Mouse (Mus musculus) stomach, embryonic 16.5 days (tissue): ENCODE measurements around the gene Bach2. TPM values are rescaled to one million over a fixed set of nuclear protein-coding genes. Genes with fewer than 3 reads are reported as not detected.

Source experiments
- ATAC-seq: fragments of 200-750 bp; cut with Nextera tagmentation; 2 replicates; pipeline ENCODE4 v1.8.0; 2017; ENCODE audit warnings: moderate number of reproducible peaks, moderate TSS enrichment; ENCODE audit not compliant: insufficient read depth, low FRiP score
- H3K27ac ChIP-seq: fragments of 300-500 bp; sonication (generic); 2 replicates; pipeline ENCODE4 v1.5.1; 2014; ENCODE audit warnings: low read length
- H3K27me3 ChIP-seq: fragments of 300-500 bp; sonication (generic); 2 replicates; pipeline ENCODE4 v1.6.1; 2014; ENCODE audit warnings: low read length, control low read depth, mixed read lengths; ENCODE audit not compliant: control insufficient read depth, insufficient read depth
- H3K36me3 ChIP-seq: fragments of 300-500 bp; sonication (generic); 2 replicates; pipeline ENCODE4 v1.6.1; 2014; ENCODE audit warnings: low read length; ENCODE audit not compliant: control insufficient read depth, insufficient read depth
- H3K4me1 ChIP-seq: fragments of 300-500 bp; sonication (generic); 2 replicates; pipeline ENCODE4 v1.6.1; 2014; ENCODE audit warnings: low read length, control low read depth, mixed read lengths; ENCODE audit not compliant: control insufficient read depth, insufficient read depth
- H3K4me2 ChIP-seq: fragments of 300-500 bp; sonication (generic); 2 replicates; pipeline ENCODE4 v1.6.1; 2014; ENCODE audit warnings: low read depth, low read length, mixed read lengths
- H3K4me3 ChIP-seq: fragments of 300-500 bp; sonication (generic); replicated peaks from 2 replicates; pipeline ENCODE4 v1.5.1; 2014; ENCODE audit warnings: mild to moderate bottlenecking, low read length
- H3K9ac ChIP-seq: fragments of 300-500 bp; sonication (generic); 2 replicates; pipeline ENCODE4 v1.6.1; 2014; ENCODE audit warnings: low read length
- H3K9me3 ChIP-seq: fragments of 300-500 bp; sonication (generic); replicated peaks from 2 replicates; pipeline ENCODE4 v1.6.1; 2016; ENCODE audit warnings: low read length, control low read depth; ENCODE audit not compliant: control insufficient read depth
- WGBS: fragments of 180-500 bp; shearing (Covaris S2); extraction: QIAGEN DNeasy Blood & Tissue Kit; methylation state at CpG from one replicate; pipeline ENCODE4 v1.1.7; 2014; 5-methylcytosine and 5-hydroxymethylcytosine counted together
- polyA plus RNA-seq: library from polyadenylated mRNA; unstranded; fragments of >200 nt; fragmentation: Nextera tagmentation; extraction: Ambion mirVana; gene quantifications from 2 replicates; pipeline ENCODE4 v1.2.1, GENCODE M21; 2015

The Bach2 gene
- polyA plus RNA-seq, 1 experiment from 2014 or later = 3.5 TPM

- Histone ChIP-seq H3K4me1 (no peaks in the 10 kb centered on the region), H3K27me3 (no peaks in the 10 kb centered on the region), H3K9me3 (no peaks in the 10 kb centered on the region), H3K4me3 (no peak overlapping the region), H3K27ac (no peak overlapping the region; the same call in 1 of the 2 replicates), H3K4me2 (no peak overlapping the region), H3K36me3 (no peaks in the 10 kb centered on the region), H3K9ac (0 out of 2 replicates have a peak overlapping the region, but pooled peaks have one; percentile 2)
- no peak for ATAC-seq
- WGBS = 55% methylated on average over 10 of the region's 10 CpGs
Observed at GRCm38 (mm10) chr4:32219428-32220128, 19.0 kb upstream of the Bach2 start.

- Histone ChIP-seq H3K27ac (no peak overlapping the region; the same call in 1 of the 2 replicates), H3K9ac (no peak overlapping the region), H3K4me2 (no peak overlapping the region), H3K9me3 (no peaks in the 10 kb centered on the region), H3K36me3 (no peaks in the 10 kb centered on the region), H3K27me3 (no peaks in the 10 kb centered on the region), H3K4me3 (no peak overlapping the region), H3K4me1 (no peaks in the 10 kb centered on the region)
- WGBS = 52% methylated on average over 4 of the region's 4 CpGs
- no peak for ATAC-seq
Observed at GRCm38 (mm10) chr4:32220129-32220491, 18.5 kb upstream of the Bach2 start.

GRCm38 (mm10) chr4:32220961-32221360 lies 17.6 kb upstream of the Bach2 start:
- Histone ChIP-seq H3K9me3 (no peaks in the 10 kb centered on the region), H3K27ac (no peak overlapping the region), H3K4me1 (no peaks in the 10 kb centered on the region), H3K27me3 (no peaks in the 10 kb centered on the region), H3K4me3 (no peak overlapping the region), H3K9ac (no peak overlapping the region), H3K4me2 (no peak overlapping the region), H3K36me3 (no peaks in the 10 kb centered on the region)
- ATAC-seq = no peak
- WGBS = 48% methylated on average over 6 of the region's 6 CpGs

DNA sequence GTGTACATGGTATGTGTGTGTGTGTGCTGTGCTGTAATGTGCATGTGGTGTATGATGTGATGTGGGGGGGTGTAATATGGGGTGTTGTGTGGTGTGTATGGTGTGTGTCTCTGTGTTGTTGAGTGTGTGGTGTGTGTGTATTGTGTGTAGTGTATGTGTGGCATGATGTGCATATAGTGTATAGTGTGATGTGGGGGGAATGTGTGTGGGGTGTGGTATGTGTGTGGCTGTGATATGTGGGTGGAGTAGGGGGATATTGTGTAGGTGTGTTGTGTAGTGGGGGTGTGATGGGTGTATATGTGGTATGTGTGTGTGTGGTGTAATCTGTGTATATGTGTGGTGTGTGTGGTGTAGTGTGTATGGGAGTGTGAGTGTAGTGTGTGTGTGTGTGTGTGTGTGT lies 15.0 kb upstream of the Bach2 start:
- Histone ChIP-seq H3K27me3 (no peaks in the 10 kb centered on the region), H3K9ac (no peak overlapping the region), H3K4me1 (no peaks in the 10 kb centered on the region), H3K36me3 (no peaks in the 10 kb centered on the region), H3K4me2 (no peak overlapping the region), H3K9me3 (no peaks in the 10 kb centered on the region), H3K27ac (no peak overlapping the region), H3K4me3 (no peak overlapping the region)
- no peak for ATAC-seq

GRCm38 (mm10) chr4:32225191-32225590 lies 13.4 kb upstream of the Bach2 start:
- Histone ChIP-seq H3K36me3 (no peaks in the 10 kb centered on the region), H3K4me2 (no peak overlapping the region), H3K9me3 (no peaks in the 10 kb centered on the region), H3K27ac (no peak overlapping the region), H3K4me1 (no peaks in the 10 kb centered on the region), H3K27me3 (no peaks in the 10 kb centered on the region), H3K9ac (no peak overlapping the region), H3K4me3 (no peak overlapping the region)
- WGBS = 90% methylated on average over 2 of the region's 2 CpGs
- no peak for ATAC-seq

DNA sequence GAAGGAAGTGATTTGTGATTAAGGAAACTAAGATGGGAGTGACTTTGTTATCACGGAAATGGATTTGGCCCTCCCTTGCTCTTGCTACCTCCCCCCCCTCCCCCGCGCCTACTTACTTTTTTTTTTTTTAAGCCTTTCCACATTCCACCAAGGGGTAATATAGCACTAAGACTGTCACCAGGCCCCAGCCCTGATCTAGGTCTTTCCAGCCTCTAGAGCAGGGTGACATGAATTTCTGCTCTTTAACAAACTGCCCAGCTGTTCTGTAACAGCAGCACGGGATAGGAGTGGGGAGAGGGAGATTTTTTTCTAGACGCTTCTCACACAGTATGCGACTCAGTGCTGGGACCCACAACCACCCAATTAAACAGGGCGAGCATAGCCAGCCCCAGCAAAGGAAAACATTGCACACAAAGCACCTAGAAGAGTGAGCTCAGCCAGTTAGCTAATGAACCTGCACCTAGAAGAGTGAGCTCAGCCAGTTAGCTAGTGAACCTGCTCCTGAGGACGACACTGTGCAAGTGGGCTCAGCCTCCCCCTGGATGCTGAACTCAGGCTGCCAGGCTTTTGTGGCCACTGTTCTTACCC lies 10.5 kb upstream of the Bach2 start:
- no peak overlapping the region for H3K4me3 ChIP-seq
- H3K9ac ChIP-seq = no peak overlapping the region
- H3K27me3 ChIP-seq = no peaks in the 10 kb centered on the region
- no peak for ATAC-seq
- H3K27ac ChIP-seq = no peak overlapping the region
- H3K4me2 ChIP-seq = no peak overlapping the region
- no peaks in the 10 kb centered on the region for H3K9me3 ChIP-seq
- 46% methylated on average over 8 of the region's 8 CpGs for WGBS
- H3K36me3 ChIP-seq = no peaks in the 10 kb centered on the region
- no peaks in the 10 kb centered on the region for H3K4me1 ChIP-seq

GRCm38 (mm10) chr4:32229266-32229665 lies 9.3 kb upstream of the Bach2 start:
- no peaks in the 10 kb centered on the region for H3K36me3 ChIP-seq
- no peak overlapping the region for H3K4me3 ChIP-seq
- no peaks in the 10 kb centered on the region for H3K27me3 ChIP-seq
- no peak overlapping the region for H3K9ac ChIP-seq
- H3K9me3 ChIP-seq = no peaks in the 10 kb centered on the region
- no peak for ATAC-seq
- H3K4me1 ChIP-seq = no peaks in the 10 kb centered on the region
- no peak overlapping the region for H3K4me2 ChIP-seq
- no peak overlapping the region for H3K27ac ChIP-seq
- WGBS = 85% methylated on average over 10 of the region's 10 CpGs

- WGBS = 75% methylated on average over 11 of the region's 11 CpGs
- Histone ChIP-seq H3K9ac (no peak overlapping the region), H3K27me3 (no peaks in the 10 kb centered on the region), H3K4me1 (no peaks in the 10 kb centered on the region), H3K4me3 (no peak overlapping the region), H3K27ac (no peak overlapping the region), H3K36me3 (no peaks in the 10 kb centered on the region), H3K9me3 (no peaks in the 10 kb centered on the region), H3K4me2 (no peak overlapping the region)
- ATAC-seq = no peak
Observed at GRCm38 (mm10) chr4:32231258-32232055, 7.1 kb upstream of the Bach2 start.
